Mouse (Mus musculus): Measurements from ENCODE around the gene Gm10197. TPM values are rescaled to one million over a fixed set of nuclear protein-coding genes. Genes with fewer than 3 reads are reported as not detected.
A peak's percentile ranks its signal among the peaks of the same experiment; 100 is the strongest.

Gene Gm10197
- not detected in 2 replicates for polyA plus RNA-seq (2014; fragmentation: Nextera tagmentation; extraction: Ambion mirVana)

- 84% methylated on average over 13 of the region's 13 CpGs for WGBS
- no peak within 1 kb of the TSS for H3K9ac ChIP-seq (replicated peaks; ENCODE audit: low read depth, low read length)
- H3K27me3 ChIP-seq (ENCODE audit: control insufficient read depth, insufficient read depth, low read length), result no peaks in the 10 kb centered on the region
- peaks cover 14% of the 10 kb centered on the region; the same call in 1 of the 2 replicates for H3K4me1 ChIP-seq (ENCODE audit: control insufficient read depth, insufficient read depth, low read length)
- no peak within 1 kb of the TSS for H3K4me2 ChIP-seq (replicated peaks; ENCODE audit: low read depth, low read length)
- ATAC-seq (ENCODE audit: insufficient number of reproducible peaks, insufficient read depth, low FRiP score, low read depth), result no peak
- peaks cover 16% of the 10 kb centered on the region for H3K36me3 ChIP-seq (ENCODE audit: control insufficient read depth, insufficient read depth, low read length)
- H3K27ac ChIP-seq (ENCODE audit: low read length), result no peak within 1 kb of the TSS
- no peak within 1 kb of the TSS for H3K4me3 ChIP-seq (ENCODE audit: low read depth, low read length)
- no peaks in the 10 kb centered on the region for H3K9me3 ChIP-seq (ENCODE audit: control insufficient read depth, low read depth, low read length)
Observed at GRCm38 (mm10) chr19:53371666-53372065, at the start of gene Gm10197. TSS of gene Gm10197 (minus strand) at chr19:53371766.

DNA sequence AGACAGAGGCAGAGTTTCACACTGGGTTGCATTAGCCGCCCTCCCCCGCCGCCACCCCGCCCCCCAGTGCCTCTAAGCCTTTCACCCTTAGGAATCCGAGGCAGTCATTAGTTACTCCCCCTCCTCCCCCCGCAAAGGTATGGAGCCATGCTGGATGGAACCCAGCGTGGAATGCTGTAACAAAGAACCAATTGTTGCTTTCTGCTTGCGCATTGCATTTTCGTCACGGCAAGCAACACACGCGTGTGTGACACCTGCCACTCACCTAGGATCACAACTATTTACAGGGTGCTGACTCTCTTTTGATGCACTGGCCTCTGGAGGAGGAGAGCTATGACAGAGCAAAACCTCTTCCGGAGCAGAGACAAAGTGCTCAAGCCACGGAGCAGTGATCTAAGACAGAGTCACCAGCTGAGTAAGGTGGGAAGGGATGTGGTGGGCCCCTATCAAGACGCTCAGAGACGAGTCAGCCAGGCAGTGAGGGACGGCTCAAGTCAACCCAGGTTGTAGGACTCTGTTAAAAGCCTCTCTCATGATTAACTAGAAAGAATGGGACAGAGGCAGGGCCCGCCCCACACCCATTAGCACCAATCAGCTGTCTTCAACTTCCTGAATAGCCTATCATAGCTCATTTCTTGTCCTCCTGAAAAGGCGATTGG lies 49.5 kb upstream of the Gm10197 start:
- ATAC-seq (ENCODE audit: insufficient number of reproducible peaks, insufficient read depth, low FRiP score, low read depth), result peak; percentile 95
- Histone ChIP-seq H3K27me3 (ENCODE audit: control insufficient read depth, insufficient read depth, low read length) (no peaks in the 10 kb centered on the region), H3K9me3 (ENCODE audit: control insufficient read depth, low read depth, low read length) (no peaks in the 10 kb centered on the region), H3K27ac (ENCODE audit: low read length) (peak overlapping the region; percentile 50; the same call in 1 of the 2 replicates), H3K4me2 (replicated peaks; ENCODE audit: low read depth, low read length) (peak overlapping the region; percentile 63), H3K36me3 (ENCODE audit: control insufficient read depth, insufficient read depth, low read length) (no peaks in the 10 kb centered on the region), H3K4me3 (ENCODE audit: low read depth, low read length) (peak overlapping the region; percentile 33), H3K4me1 (ENCODE audit: control insufficient read depth, insufficient read depth, low read length) (peaks cover 6% of the 10 kb centered on the region; the same call in 1 of the 2 replicates), H3K9ac (replicated peaks; ENCODE audit: low read depth, low read length) (no peak overlapping the region)
- 1% methylated on average over 19 of the region's 19 CpGs for WGBS

DNA sequence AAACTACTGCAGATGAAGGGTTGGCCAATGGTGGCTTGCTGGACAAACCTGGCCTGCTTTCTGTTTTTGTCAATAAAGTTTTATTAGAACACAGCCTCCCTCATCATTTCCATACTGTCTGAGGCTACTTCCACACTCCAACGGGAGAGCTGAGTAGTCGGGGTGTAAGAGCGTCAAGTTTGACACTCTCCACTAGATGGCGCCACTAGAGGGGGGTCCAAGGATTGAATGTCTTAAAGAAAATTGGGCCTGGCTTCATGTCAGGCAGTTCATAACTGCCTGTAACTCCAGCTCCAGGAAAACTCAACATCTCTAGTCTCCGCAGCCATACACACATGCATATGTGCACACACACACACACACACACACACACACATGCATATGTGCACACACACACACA lies 48.3 kb upstream of the Gm10197 start:
- Histone ChIP-seq H3K9me3 (ENCODE audit: control insufficient read depth, low read depth, low read length) (no peaks in the 10 kb centered on the region), H3K4me2 (replicated peaks; ENCODE audit: low read depth, low read length) (no peak overlapping the region), H3K4me1 (ENCODE audit: control insufficient read depth, insufficient read depth, low read length) (peaks cover 6% of the 10 kb centered on the region; the same call in 1 of the 2 replicates), H3K27me3 (ENCODE audit: control insufficient read depth, insufficient read depth, low read length) (no peaks in the 10 kb centered on the region), H3K36me3 (ENCODE audit: control insufficient read depth, insufficient read depth, low read length) (no peaks in the 10 kb centered on the region), H3K9ac (replicated peaks; ENCODE audit: low read depth, low read length) (no peak overlapping the region), H3K4me3 (ENCODE audit: low read depth, low read length) (no peak overlapping the region), H3K27ac (ENCODE audit: low read length) (no peak overlapping the region)
- ATAC-seq (ENCODE audit: insufficient number of reproducible peaks, insufficient read depth, low FRiP score, low read depth), result no peak
- 41% methylated on average over 5 of the region's 5 CpGs for WGBS

DNA sequence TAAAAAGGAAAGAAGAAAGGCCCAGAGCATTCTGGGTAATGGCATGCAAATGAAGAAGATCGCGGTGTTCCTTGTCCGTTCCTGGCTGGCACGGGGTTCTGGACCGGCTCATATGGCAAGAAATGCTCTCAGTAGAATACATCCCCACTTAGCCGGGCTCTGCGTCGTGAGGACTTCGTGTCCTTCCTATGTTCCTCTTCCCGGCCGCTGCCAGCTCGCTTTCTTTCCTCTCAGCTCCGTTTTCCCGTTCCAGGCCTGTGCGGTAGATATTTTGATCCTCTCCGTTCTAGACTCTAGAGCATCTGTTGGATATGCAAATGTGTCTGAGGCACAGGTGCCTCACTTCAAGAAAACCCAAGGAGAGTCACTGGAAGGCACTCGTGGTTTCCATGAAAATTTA lies 43.6 kb upstream of the Gm10197 start:
- no peaks in the 10 kb centered on the region for H3K9me3 ChIP-seq (ENCODE audit: control insufficient read depth, low read depth, low read length)
- no peak overlapping the region for H3K27ac ChIP-seq (ENCODE audit: low read length)
- ATAC-seq (ENCODE audit: insufficient number of reproducible peaks, insufficient read depth, low FRiP score, low read depth), result no peak
- no peak overlapping the region for H3K4me2 ChIP-seq (replicated peaks; ENCODE audit: low read depth, low read length)
- H3K4me3 ChIP-seq (ENCODE audit: low read depth, low read length), result no peak overlapping the region
- peaks cover 7% of the 10 kb centered on the region; the same call in 1 of the 2 replicates for H3K4me1 ChIP-seq (ENCODE audit: control insufficient read depth, insufficient read depth, low read length)
- H3K27me3 ChIP-seq (ENCODE audit: control insufficient read depth, insufficient read depth, low read length), result no peaks in the 10 kb centered on the region
- no peaks in the 10 kb centered on the region for H3K36me3 ChIP-seq (ENCODE audit: control insufficient read depth, insufficient read depth, low read length)
- H3K9ac ChIP-seq (replicated peaks; ENCODE audit: low read depth, low read length), result no peak overlapping the region
- WGBS, result 86% methylated on average over 17 of the region's 17 CpGs

DNA sequence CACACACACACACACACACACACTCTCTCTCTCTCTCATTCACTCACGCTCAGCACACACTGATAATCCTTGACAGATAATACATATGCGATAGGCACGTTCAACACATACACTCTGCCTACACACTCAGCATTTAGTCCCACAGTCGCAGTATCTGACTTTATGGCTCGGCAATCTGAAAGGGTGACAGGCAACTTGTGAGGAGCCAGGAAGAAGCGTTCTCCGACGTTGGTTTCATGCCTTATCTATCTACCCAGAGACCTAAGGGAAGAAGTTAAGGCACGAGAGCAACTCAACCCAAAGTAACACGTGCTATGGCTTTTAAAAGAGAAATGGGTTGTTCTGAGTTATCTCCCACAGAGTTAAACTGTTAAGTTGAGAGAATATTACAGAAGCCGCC lies 43.1 kb upstream of the Gm10197 start:
- no peaks in the 10 kb centered on the region for H3K36me3 ChIP-seq (ENCODE audit: control insufficient read depth, insufficient read depth, low read length)
- ATAC-seq (ENCODE audit: insufficient number of reproducible peaks, insufficient read depth, low FRiP score, low read depth), result no peak
- whole genome bisulfite sequencing, result 74% methylated on average over 11 of the region's 11 CpGs
- H3K4me3 ChIP-seq (ENCODE audit: low read depth, low read length), result no peak overlapping the region
- H3K4me2 ChIP-seq (replicated peaks; ENCODE audit: low read depth, low read length), result no peak overlapping the region
- H3K9me3 ChIP-seq (ENCODE audit: control insufficient read depth, low read depth, low read length), result no peaks in the 10 kb centered on the region
- H3K9ac ChIP-seq (replicated peaks; ENCODE audit: low read depth, low read length), result no peak overlapping the region
- peaks cover 7% of the 10 kb centered on the region; the same call in 1 of the 2 replicates for H3K4me1 ChIP-seq (ENCODE audit: control insufficient read depth, insufficient read depth, low read length)
- no peak overlapping the region for H3K27ac ChIP-seq (ENCODE audit: low read length)
- no peaks in the 10 kb centered on the region for H3K27me3 ChIP-seq (ENCODE audit: control insufficient read depth, insufficient read depth, low read length)

DNA sequence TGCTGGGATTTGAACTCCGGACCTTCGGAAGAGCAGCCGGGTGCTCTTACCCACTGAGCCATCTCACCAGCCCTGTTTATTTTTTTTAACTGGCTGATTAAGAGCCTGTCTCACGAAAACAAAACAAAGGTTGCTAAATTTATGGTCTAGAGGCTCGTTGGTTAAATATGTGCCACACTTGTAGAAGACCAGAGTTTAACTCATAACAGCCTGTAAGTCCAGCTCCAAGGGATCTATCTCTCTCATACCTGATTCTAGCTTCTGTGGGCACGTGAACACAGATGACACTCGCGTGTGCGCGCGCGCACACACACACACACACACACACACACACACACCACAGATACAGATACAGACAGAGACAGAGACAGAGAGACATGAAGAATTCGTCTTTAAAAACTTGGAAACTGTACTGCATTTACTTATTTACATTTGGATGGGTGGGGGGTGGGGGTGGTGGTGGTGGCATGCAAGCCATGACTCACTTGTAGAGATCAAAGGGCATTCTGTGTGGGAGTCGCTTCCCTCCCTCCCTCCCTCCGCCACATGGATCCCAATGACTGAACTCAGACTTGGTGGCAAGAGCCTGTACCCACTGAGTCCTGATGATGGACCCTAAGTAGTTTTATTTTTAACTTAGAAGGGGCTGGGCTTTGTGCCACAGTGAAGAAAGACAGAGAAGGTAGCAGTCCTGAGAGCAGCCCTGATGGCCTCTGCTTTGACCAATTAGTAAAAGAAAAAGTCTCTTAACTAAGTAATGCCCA lies 42.2 kb upstream of the Gm10197 start:
- H3K4me2 ChIP-seq (replicated peaks; ENCODE audit: low read depth, low read length), result no peak overlapping the region
- H3K27ac ChIP-seq (ENCODE audit: low read length), result no peak overlapping the region
- ATAC-seq (ENCODE audit: insufficient number of reproducible peaks, insufficient read depth, low FRiP score, low read depth), result no peak
- no peaks in the 10 kb centered on the region for H3K27me3 ChIP-seq (ENCODE audit: control insufficient read depth, insufficient read depth, low read length)
- H3K4me1 ChIP-seq (ENCODE audit: control insufficient read depth, insufficient read depth, low read length), result peaks cover 7% of the 10 kb centered on the region; the same call in 1 of the 2 replicates
- no peaks in the 10 kb centered on the region for H3K36me3 ChIP-seq (ENCODE audit: control insufficient read depth, insufficient read depth, low read length)
- no peak overlapping the region for H3K9ac ChIP-seq (replicated peaks; ENCODE audit: low read depth, low read length)
- WGBS, result 73% methylated on average over 15 of the region's 15 CpGs
- no peak overlapping the region for H3K4me3 ChIP-seq (ENCODE audit: low read depth, low read length)
- H3K9me3 ChIP-seq (ENCODE audit: control insufficient read depth, low read depth, low read length), result no peaks in the 10 kb centered on the region

DNA sequence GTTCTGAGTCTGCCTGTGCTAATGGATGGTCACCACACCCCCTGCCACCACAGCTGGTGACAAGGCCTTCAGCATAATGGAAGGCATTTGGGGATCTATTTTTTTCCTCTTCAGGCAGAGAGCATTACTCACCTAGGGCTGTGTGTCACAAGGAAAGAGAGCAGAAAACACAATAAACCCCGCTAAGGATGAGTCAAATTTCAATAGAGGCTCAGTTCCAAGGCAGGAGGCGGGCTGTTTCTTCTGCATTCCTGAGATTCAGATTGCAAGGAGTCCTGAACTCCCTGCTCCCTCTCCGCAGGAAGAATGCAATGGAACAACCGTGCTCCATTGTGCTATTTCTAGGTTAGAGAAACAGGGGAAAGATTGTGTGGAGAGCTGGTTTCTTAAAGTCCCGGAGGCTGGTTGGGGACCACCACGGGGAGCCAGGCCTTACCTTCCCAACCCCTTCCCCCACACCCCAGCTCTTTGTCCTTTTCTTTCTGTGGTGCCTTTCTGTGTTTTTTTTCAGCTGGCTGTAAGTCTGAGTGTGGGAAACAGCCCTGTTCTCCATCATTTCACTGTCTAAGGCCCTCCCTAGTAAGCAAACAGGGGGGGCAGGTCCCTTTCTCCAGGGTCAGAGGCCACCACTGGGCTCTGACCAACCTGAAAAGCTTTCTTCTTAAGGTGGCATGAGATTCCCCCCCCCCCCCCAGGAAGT lies 40.7 kb upstream of the Gm10197 start:
- peaks cover 7% of the 10 kb centered on the region; the same call in 1 of the 2 replicates for H3K4me1 ChIP-seq (ENCODE audit: control insufficient read depth, insufficient read depth, low read length)
- ATAC-seq (ENCODE audit: insufficient number of reproducible peaks, insufficient read depth, low FRiP score, low read depth), result no peak
- no peak overlapping the region for H3K9ac ChIP-seq (replicated peaks; ENCODE audit: low read depth, low read length)
- no peaks in the 10 kb centered on the region for H3K36me3 ChIP-seq (ENCODE audit: control insufficient read depth, insufficient read depth, low read length)
- H3K9me3 ChIP-seq (ENCODE audit: control insufficient read depth, low read depth, low read length), result no peaks in the 10 kb centered on the region
- no peak overlapping the region for H3K4me3 ChIP-seq (ENCODE audit: low read depth, low read length)
- H3K4me2 ChIP-seq (replicated peaks; ENCODE audit: low read depth, low read length), result no peak overlapping the region
- no peaks in the 10 kb centered on the region for H3K27me3 ChIP-seq (ENCODE audit: control insufficient read depth, insufficient read depth, low read length)
- 17% methylated on average over 6 of the region's 6 CpGs for WGBS
- peak overlapping the region; percentile 34; the same call in 1 of the 2 replicates for H3K27ac ChIP-seq (ENCODE audit: low read length)

- no peak overlapping the region for H3K9ac ChIP-seq (replicated peaks; ENCODE audit: low read depth, low read length)
- H3K27me3 ChIP-seq (ENCODE audit: control insufficient read depth, insufficient read depth, low read length), result no peaks in the 10 kb centered on the region
- H3K4me2 ChIP-seq (replicated peaks; ENCODE audit: low read depth, low read length), result no peak overlapping the region
- H3K4me3 ChIP-seq (ENCODE audit: low read depth, low read length), result no peak overlapping the region
- H3K36me3 ChIP-seq (ENCODE audit: control insufficient read depth, insufficient read depth, low read length), result no peaks in the 10 kb centered on the region
- no peak overlapping the region for H3K27ac ChIP-seq (ENCODE audit: low read length)
- peaks cover under 1% of the 10 kb centered on the region; the same call in 1 of the 2 replicates for H3K9me3 ChIP-seq (ENCODE audit: control insufficient read depth, low read depth, low read length)
- H3K4me1 ChIP-seq (ENCODE audit: control insufficient read depth, insufficient read depth, low read length), result peaks cover 7% of the 10 kb centered on the region; the same call in 1 of the 2 replicates
- WGBS, result 60% methylated on average over 17 of the region's 17 CpGs
- ATAC-seq (ENCODE audit: insufficient number of reproducible peaks, insufficient read depth, low FRiP score, low read depth), result no peak
Observed at GRCm38 (mm10) chr19:53409663-53410307, 38.2 kb upstream of the Gm10197 start.
